ENCODE assay signal across 8 mouse cellular contexts in genomic region chr9:109038901-109039364, GRCm38 (mm10). TPM values are rescaled to one million over a fixed set of nuclear protein-coding genes. Genes with fewer than 3 reads are reported as not detected.
DNase-seq lines count a peak whose midpoint lies in the region; ATAC-seq lines count a peak whose summit lies in the region.

No protein-coding gene starts in this region.

- no peaks in the 10 kb centered on the region for H3K9me3 ChIP-seq in embryonic facial prominence, embryonic 15.5 days (replicated peaks)
- H3K9me3 ChIP-seq in heart, embryonic 14.5 days (ENCODE audit: control insufficient read depth, low read length), result no peaks in the 10 kb centered on the region
- no peaks in the 10 kb centered on the region for H3K9me3 ChIP-seq in kidney, embryonic 16.5 days (ENCODE audit: low read length)

- H3K4me2 ChIP-seq in embryonic facial prominence, embryonic 15.5 days (replicated peaks), result peak overlapping the region; percentile 80
- peak overlapping the region; percentile 86 for H3K4me2 ChIP-seq in heart, embryonic 14.5 days (ENCODE audit: low read length)
- peak overlapping the region; percentile 82 for H3K4me2 ChIP-seq in kidney, embryonic 16.5 days (replicated peaks; ENCODE audit: low read depth, low read length)

- H3K36me3 ChIP-seq in embryonic facial prominence, embryonic 15.5 days, result no peaks in the 10 kb centered on the region
- peaks cover 3% of the 10 kb centered on the region; the same call in 1 of the 2 replicates for H3K36me3 ChIP-seq in heart, embryonic 14.5 days (ENCODE audit: control insufficient read depth, insufficient read depth, low read length)
- H3K36me3 ChIP-seq in kidney, embryonic 16.5 days (ENCODE audit: insufficient read depth, low read length), result no peaks in the 10 kb centered on the region

- peak overlapping the region; percentile 81 for H3K9ac ChIP-seq in embryonic facial prominence, embryonic 15.5 days
- H3K9ac ChIP-seq in heart, embryonic 14.5 days (ENCODE audit: low read length), result peak overlapping the region; percentile 85
- H3K9ac ChIP-seq in kidney, embryonic 16.5 days (replicated peaks; ENCODE audit: low read length), result peak overlapping the region; percentile 84

- DNase-seq in R1 (ENCODE audit: low read depth, low spot score), result peak; percentile 58
- peak; percentile 69 to 74 for DNase-seq in lung, postnatal 4 days
- peak; percentile 49 to 62 for DNase-seq in urinary bladder, postnatal 36 days (ENCODE audit: low spot score in 2 of 2)
- DNase-seq in frontal cortex, postnatal 25 days (ENCODE audit: low spot score in 2 of 2), result no peak

- H3K27me3 ChIP-seq in embryonic facial prominence, embryonic 15.5 days, result no peaks in the 10 kb centered on the region
- H3K27me3 ChIP-seq in heart, embryonic 14.5 days (ENCODE audit: control insufficient read depth, insufficient read depth, low read length), result no peaks in the 10 kb centered on the region
- no peaks in the 10 kb centered on the region for H3K27me3 ChIP-seq in kidney, embryonic 16.5 days (ENCODE audit: insufficient read depth, low read length)

- peak overlapping the region; percentile 85 for H3K27ac ChIP-seq in embryonic facial prominence, embryonic 15.5 days (replicated peaks)
- H3K27ac ChIP-seq in heart, embryonic 14.5 days (replicated peaks in 1 of 2; ENCODE audit: control insufficient read depth in 1 of 2, insufficient read depth in 1 of 2, low read depth in 2 of 2, low read length in 2 of 2), result peak overlapping the region; percentile 25 to 82
- H3K27ac ChIP-seq in kidney, embryonic 16.5 days (ENCODE audit: low read length), result peak overlapping the region; percentile 86

- WGBS in embryonic facial prominence, embryonic 15.5 days, result 8% methylated on average over 8 of the region's 8 CpGs
- WGBS in heart, embryonic 14.5 days, result 16% methylated on average over 8 of the region's 8 CpGs
- WGBS in kidney, embryonic 16.5 days, result 24% methylated on average over 8 of the region's 8 CpGs

- H3K4me1 ChIP-seq in embryonic facial prominence, embryonic 15.5 days, result peaks cover 34% of the 10 kb centered on the region
- H3K4me1 ChIP-seq in heart, embryonic 14.5 days (ENCODE audit: control insufficient read depth in 2 of 2, insufficient read depth in 2 of 2, low read length in 2 of 2), result peaks cover 15 to 36% of the 10 kb centered on the region in 2 experiments
- peaks cover 22% of the 10 kb centered on the region for H3K4me1 ChIP-seq in kidney, embryonic 16.5 days (ENCODE audit: insufficient read depth, low read length)

- peak; percentile 41 for ATAC-seq in CD4-positive, CD25-positive, alpha-beta regulatory T cell, adult 4 months
- ATAC-seq in embryonic facial prominence, embryonic 15.5 days (ENCODE audit: insufficient number of reproducible peaks, low FRiP score, low TSS enrichment, low read depth), result peak; percentile 31
- peak; percentile 73 for ATAC-seq in heart, embryonic 14.5 days (ENCODE audit: insufficient number of reproducible peaks, insufficient read depth, low FRiP score, low read depth)
- ATAC-seq in kidney, embryonic 16.5 days (ENCODE audit: low FRiP score, low TSS enrichment), result peak; percentile 61

- H3K4me3 ChIP-seq in embryonic facial prominence, embryonic 15.5 days (replicated peaks), result peak overlapping the region; percentile 79
- peak overlapping the region; percentile 69 to 70 for H3K4me3 ChIP-seq in heart, embryonic 14.5 days (ENCODE audit: control insufficient read depth in 1 of 2, insufficient read depth in 1 of 2, low read depth in 1 of 2, low read length in 2 of 2)
- peak overlapping the region; percentile 77 for H3K4me3 ChIP-seq in kidney, embryonic 16.5 days (ENCODE audit: low read length)

RNA-seq across cellular contexts. Expression of gene Shisa5, which starts 0.6 kb away (rescaled TPM):
- polyA plus RNA-seq in CD4-positive, CD25-positive, alpha-beta regulatory T cell, adult 4 months (2017; shearing (Covaris generic)), result 1,000 to 10,000 TPM; 3,771 to 6,921 TPM
- 106 and 116 TPM in 2 replicates for polyA plus RNA-seq in embryonic facial prominence, embryonic 15.5 days (2015; fragmentation: Nextera tagmentation; extraction: Ambion mirVana)
- polyA plus RNA-seq in heart, embryonic 14.5 days (2014; fragmentation: Nextera tagmentation; extraction: Ambion mirVana), result 51.9 and 54.3 TPM in 2 replicates
- polyA plus RNA-seq in kidney, embryonic 16.5 days (2015; fragmentation: Nextera tagmentation; extraction: Ambion mirVana), result 104 and 110 TPM in 2 replicates

RNA-seq across cellular contexts. Expression of gene Trex1, which starts 20.6 kb away (rescaled TPM):
- polyA plus RNA-seq in CD4-positive, CD25-positive, alpha-beta regulatory T cell, adult 4 months (2017; shearing (Covaris generic)), result 10 to 100 TPM; 36.2 to 61.7 TPM
- polyA plus RNA-seq in embryonic facial prominence, embryonic 15.5 days (2015; fragmentation: Nextera tagmentation; extraction: Ambion mirVana), result 21.0 and 22.5 TPM in 2 replicates
- polyA plus RNA-seq in heart, embryonic 14.5 days (2014; fragmentation: Nextera tagmentation; extraction: Ambion mirVana), result 8.1 TPM in 2 replicates
- polyA plus RNA-seq in kidney, embryonic 16.5 days (2015; fragmentation: Nextera tagmentation; extraction: Ambion mirVana), result 13.6 and 16.6 TPM in 2 replicates

RNA-seq across cellular contexts. Expression of gene Atrip, which starts 35.0 kb away (rescaled TPM):
- 10 to 100 TPM; 23.4 to 32.1 TPM for polyA plus RNA-seq in CD4-positive, CD25-positive, alpha-beta regulatory T cell, adult 4 months (2017; shearing (Covaris generic))
- polyA plus RNA-seq in embryonic facial prominence, embryonic 15.5 days (2015; fragmentation: Nextera tagmentation; extraction: Ambion mirVana), result 26.8 and 30.8 TPM in 2 replicates
- 17.5 and 19.9 TPM in 2 replicates for polyA plus RNA-seq in heart, embryonic 14.5 days (2014; fragmentation: Nextera tagmentation; extraction: Ambion mirVana)
- 26.7 and 30.7 TPM in 2 replicates for polyA plus RNA-seq in kidney, embryonic 16.5 days (2015; fragmentation: Nextera tagmentation; extraction: Ambion mirVana)

RNA-seq across cellular contexts. Expression of gene Ccdc51, which starts 43.4 kb away (rescaled TPM):
- polyA plus RNA-seq in CD4-positive, CD25-positive, alpha-beta regulatory T cell, adult 4 months (2017; shearing (Covaris generic)), result 10 to 100 TPM; 13.5 to 16.0 TPM
- 13.7 and 16.6 TPM in 2 replicates for polyA plus RNA-seq in embryonic facial prominence, embryonic 15.5 days (2015; fragmentation: Nextera tagmentation; extraction: Ambion mirVana)
- 13.9 and 14.0 TPM in 2 replicates for polyA plus RNA-seq in heart, embryonic 14.5 days (2014; fragmentation: Nextera tagmentation; extraction: Ambion mirVana)
- polyA plus RNA-seq in kidney, embryonic 16.5 days (2015; fragmentation: Nextera tagmentation; extraction: Ambion mirVana), result 16.5 and 16.8 TPM in 2 replicates

RNA-seq across cellular contexts. Expression of gene Tma7, which starts 43.5 kb away (rescaled TPM):
- 100 to 1,000 TPM; 679 to 933 TPM for polyA plus RNA-seq in CD4-positive, CD25-positive, alpha-beta regulatory T cell, adult 4 months (2017; shearing (Covaris generic))
- 509 and 534 TPM in 2 replicates for polyA plus RNA-seq in embryonic facial prominence, embryonic 15.5 days (2015; fragmentation: Nextera tagmentation; extraction: Ambion mirVana)
- 611 and 670 TPM in 2 replicates for polyA plus RNA-seq in heart, embryonic 14.5 days (2014; fragmentation: Nextera tagmentation; extraction: Ambion mirVana)
- 494 and 537 TPM in 2 replicates for polyA plus RNA-seq in kidney, embryonic 16.5 days (2015; fragmentation: Nextera tagmentation; extraction: Ambion mirVana)

Comparison
In these comparisons a context has a peak if more than half of its experiments do, and no peak if none do; other contexts are left out.
1. DNase-seq: peak in R1 (single experiment), lung, postnatal 4 days (2 of 2) and urinary bladder, postnatal 36 days (2 of 2); none in frontal cortex, postnatal 25 days (0 of 2).
2. RNA of gene Shisa5, which starts 0.6 kb away (polyA plus RNA-seq): 3,771 to 6,921 TPM in CD4-positive, CD25-positive, alpha-beta regulatory T cell, adult 4 months; 106 to 116 TPM in embryonic facial prominence, embryonic 15.5 days, 104 to 110 TPM in kidney, embryonic 16.5 days and 51.9 to 54.3 TPM in heart, embryonic 14.5 days; every median in the first group is over 10 times any median in the second.
3. Peak in every context shown above with its lines, with median percentiles within 50 percentile points of each other: ATAC-seq, H3K27ac ChIP-seq, H3K4me2 ChIP-seq, H3K4me3 ChIP-seq and H3K9ac ChIP-seq.